Mouse (Mus musculus) urinary bladder, adult 2 months (tissue): ENCODE measurements around the gene Commd8. TPM values are rescaled to one million over a fixed set of nuclear protein-coding genes. Genes with fewer than 3 reads are reported as not detected.
"Not testable (repeated sequence)": the region's sequence is repeated elsewhere in the genome, so short reads cannot be mapped to it uniquely, and the experiment has no call there.

Experiments
- DNase-seq: peaks from one replicate; pipeline ENCODE4 v3.0.0; 2022; ENCODE audit warnings: low spot score
- polyA plus RNA-seq: library from polyadenylated mRNA; depleted of rRNA; stranded (reverse); fragments of >200 nt; gene quantifications from 2 replicates; pipeline ENCODE4 v1.2.3, GENCODE M21; 2012

Commd8 gene
- polyA plus RNA-seq, 1 experiment, result 78.9 TPM

GRCm38 (mm10) chr5:72170067-72170466, 2.1 kb upstream of the Commd8 start:
- no peak for DNase-seq

- DNase-seq, result no peak
These were observed 264 bp upstream of the Commd8 start for GRCm38 (mm10) chr5:72168285-72168621.

GRCm38 (mm10) chr5:72164386-72164785, 3.6 kb downstream of the Commd8 start:
- no peak for DNase-seq

- no peak for DNase-seq
These were observed 5.1 kb downstream of the Commd8 start for GRCm38 (mm10) chr5:72162855-72163254.

GRCm38 (mm10) chr5:72160781-72161485, 7.1 kb downstream of the Commd8 start:
- DNase-seq, result no peak

GRCm38 (mm10) chr5:72159537-72159936, 8.5 kb downstream of the Commd8 start:
- no peak for DNase-seq

GRCm38 (mm10) chr5:72158667-72159066, 9.3 kb downstream of the Commd8 start:
- DNase-seq, result no peak

- DNase-seq, result no peak
These were observed 11.4 kb downstream of the Commd8 start for GRCm38 (mm10) chr5:72156598-72156997.

- not testable (repeated sequence) for DNase-seq
These were observed 12.3 kb downstream of the Commd8 start for GRCm38 (mm10) chr5:72155686-72156085.

- no peak for DNase-seq
These were observed 17.1 kb downstream of the Commd8 start for GRCm38 (mm10) chr5:72150870-72151269.

GRCm38 (mm10) chr5:72148679-72149078, 19.3 kb downstream of the Commd8 start:
- DNase-seq, result no peak

GRCm38 (mm10) chr5:72139619-72140018, 28.4 kb downstream of the Commd8 start:
- no peak for DNase-seq

- DNase-seq, result no peak
These were observed 29.7 kb downstream of the Commd8 start for GRCm38 (mm10) chr5:72138256-72138655.

GRCm38 (mm10) chr5:72133906-72134305, 34.1 kb downstream of the Commd8 start:
- no peak for DNase-seq

- no peak for DNase-seq
These were observed 41.3 kb downstream of the Commd8 start for GRCm38 (mm10) chr5:72126681-72127080.

- no peak for DNase-seq
These were observed 45.5 kb downstream of the Commd8 start for GRCm38 (mm10) chr5:72122414-72123037.
